Mouse (Mus musculus) midbrain, embryonic 12.5 days (tissue): ENCODE measurements around the gene Vmn2r63. TPM values are rescaled to one million over a fixed set of nuclear protein-coding genes. Genes with fewer than 3 reads are reported as not detected.
"Not testable (repeated sequence)": the region's sequence is repeated elsewhere in the genome, so short reads cannot be mapped to it uniquely, and the experiment has no call there.

ENCODE experiments used
- ATAC-seq: fragments of 200-750 bp; cut with Nextera tagmentation; 2 replicates; pipeline ENCODE4 v1.8.0; 2017; ENCODE audit warnings: low read depth, moderate TSS enrichment, moderate library complexity; ENCODE audit not compliant: low FRiP score
- H3K27ac ChIP-seq: fragments of 300-500 bp; sonication (generic); replicated peaks from 2 replicates; pipeline ENCODE4 v1.5.1; 2016; ENCODE audit warnings: mild to moderate bottlenecking
- H3K27me3 ChIP-seq: fragments of 300-500 bp; sonication (generic); 2 replicates; pipeline ENCODE4 v1.6.1; 2016; ENCODE audit warnings: mild to moderate bottlenecking
- H3K36me3 ChIP-seq: fragments of 300-500 bp; sonication (generic); 2 replicates; pipeline ENCODE4 v1.6.1; 2016
- H3K4me1 ChIP-seq: fragments of 300-500 bp; sonication (generic); 2 replicates; pipeline ENCODE4 v1.6.1; 2016
- H3K4me2 ChIP-seq: fragments of 300-500 bp; sonication (generic); replicated peaks from 2 replicates; pipeline ENCODE4 v1.6.1; 2016; ENCODE audit warnings: mild to moderate bottlenecking, moderate library complexity
- H3K4me3 ChIP-seq: fragments of 300-500 bp; sonication (generic); 2 replicates; pipeline ENCODE4 v1.5.1; 2016; ENCODE audit warnings: mild to moderate bottlenecking
- H3K9ac ChIP-seq: fragments of 300-500 bp; sonication (generic); replicated peaks from 2 replicates; pipeline ENCODE4 v1.6.1; 2016; ENCODE audit warnings: mild to moderate bottlenecking, moderate library complexity
- H3K9me3 ChIP-seq: fragments of 300-500 bp; sonication (generic); 2 replicates; pipeline ENCODE4 v1.6.1; 2016; ENCODE audit warnings: mild to moderate bottlenecking
- whole genome bisulfite sequencing: fragments of 180-500 bp; shearing (Covaris S2); methylation state at CpG from one replicate; pipeline ENCODE4 v1.1.7; 2016; 5-methylcytosine and 5-hydroxymethylcytosine counted together
- microRNA-seq: library from miRNA; unstranded; fragments of <30 nt; microRNA quantifications from one replicate; pipeline ENCODE4, GENCODE M21; 2017
- polyA plus RNA-seq: library from polyadenylated mRNA; unstranded; fragments of >200 nt; fragmentation: Nextera tagmentation; extraction: Ambion mirVana; gene quantifications from 2 replicates; pipeline ENCODE4 v1.2.1, GENCODE M21; 2016

The Vmn2r63 gene
- not detected in 2 replicates for polyA plus RNA-seq

- not testable (repeated sequence) for H3K27ac ChIP-seq, H3K27me3 ChIP-seq, H3K4me3 ChIP-seq, H3K9me3 ChIP-seq, H3K36me3 ChIP-seq, H3K4me1 ChIP-seq, ATAC-seq, H3K4me2 ChIP-seq, H3K9ac ChIP-seq
Measured at GRCm38 (mm10) chr7:42933722-42934121, at the start of gene Vmn2r63. Gene Vmn2r63, minus strand, starts transcription at chr7:42933822.

GRCm38 (mm10) chr7:42980739-42981138 is 47.1 kb upstream of the Vmn2r63 start:
- 86% methylated on average over 10 of the region's 10 CpGs for WGBS
- no peaks in the 10 kb centered on the region for H3K4me1 ChIP-seq
- H3K4me2 ChIP-seq, result no peak overlapping the region
- peaks cover 68% of the 10 kb centered on the region for H3K9me3 ChIP-seq
- no peak overlapping the region for H3K4me3 ChIP-seq
- H3K36me3 ChIP-seq, result no peaks in the 10 kb centered on the region
- H3K27ac ChIP-seq, result no peak overlapping the region
- ATAC-seq, result no peak
- no peaks in the 10 kb centered on the region for H3K27me3 ChIP-seq
- H3K9ac ChIP-seq, result no peak overlapping the region

GRCm38 (mm10) chr7:42980098-42980497 is 46.5 kb upstream of the Vmn2r63 start:
- Histone ChIP-seq H3K36me3 (no peaks in the 10 kb centered on the region), H3K9ac (no peak overlapping the region), H3K4me1 (no peaks in the 10 kb centered on the region), H3K9me3 (peaks cover 67% of the 10 kb centered on the region), H3K4me2 (no peak overlapping the region), H3K27ac (no peak overlapping the region), H3K4me3 (no peak overlapping the region), H3K27me3 (no peaks in the 10 kb centered on the region)
- 85% methylated on average over 11 of the region's 11 CpGs for WGBS
- no peak for ATAC-seq

- H3K36me3 ChIP-seq, result no peaks in the 10 kb centered on the region
- H3K4me2 ChIP-seq, result no peak overlapping the region
- peaks cover 66% of the 10 kb centered on the region for H3K9me3 ChIP-seq
- H3K4me1 ChIP-seq, result no peaks in the 10 kb centered on the region
- 72% methylated on average over 9 of the region's 9 CpGs for WGBS
- H3K27ac ChIP-seq, result no peak overlapping the region
- no peak for ATAC-seq
- no peaks in the 10 kb centered on the region for H3K27me3 ChIP-seq
- no peak overlapping the region for H3K4me3 ChIP-seq
- no peak overlapping the region for H3K9ac ChIP-seq
Measured at GRCm38 (mm10) chr7:42965246-42965645, 31.6 kb upstream of the Vmn2r63 start.

GRCm38 (mm10) chr7:42898067-42898466 is 35.6 kb downstream of the Vmn2r63 start:
- 81% methylated on average over 2 of the region's 2 CpGs for WGBS

GRCm38 (mm10) chr7:42878090-42878489 is 55.5 kb downstream of the Vmn2r63 start:
- peaks cover 21% of the 10 kb centered on the region for H3K9me3 ChIP-seq
- WGBS, result 41% methylated on average over 23 of the region's 23 CpGs
- ATAC-seq, result peak; percentile 23; the same call in 1 of the 2 replicates
- no peaks in the 10 kb centered on the region for H3K36me3 ChIP-seq
- no peak overlapping the region for H3K9ac ChIP-seq
- no peaks in the 10 kb centered on the region for H3K4me1 ChIP-seq
- H3K27ac ChIP-seq, result no peak overlapping the region
- no peak overlapping the region for H3K4me3 ChIP-seq
- H3K27me3 ChIP-seq, result no peaks in the 10 kb centered on the region
- no peak overlapping the region for H3K4me2 ChIP-seq

More at GRCm38 (mm10) chr7:42898067-42898466, 35.6 kb downstream of the Vmn2r63 start:
- H3K4me2 ChIP-seq, H3K4me1 ChIP-seq, ATAC-seq, H3K27ac ChIP-seq, H3K27me3 ChIP-seq, H3K4me3 ChIP-seq, H3K9ac ChIP-seq, H3K36me3 ChIP-seq: not testable (repeated sequence)
- peaks cover 35% of the 10 kb centered on the region for H3K9me3 ChIP-seq

- not testable (repeated sequence) for H3K9ac ChIP-seq, H3K4me1 ChIP-seq, H3K4me2 ChIP-seq, H3K4me3 ChIP-seq, H3K27me3 ChIP-seq, H3K36me3 ChIP-seq, ATAC-seq, H3K27ac ChIP-seq
- 77% methylated on average over 8 of the region's 8 CpGs for WGBS
- peaks cover 14% of the 10 kb centered on the region for H3K9me3 ChIP-seq
Measured at GRCm38 (mm10) chr7:42866801-42867458, 66.7 kb downstream of the Vmn2r63 start, which contains the start of gene Gm2381. Gene Gm2381, minus strand, starts transcription at chr7:42867234.

Small RNAs within 50 kb of the gene (microRNA-seq; reads per million reads assigned to microRNA genes)
- gene Gm23256, result not detected

Other genes with a start within 250 kb of the Vmn2r63 start
- gene Zfp975, start 241.1 kb downstream of the Vmn2r63 start, polyA plus RNA-seq, result 6.8 and 7.0 TPM in 2 replicates
- not detected in 2 replicates for gene Gm17067, start 206.8 kb downstream of the Vmn2r63 start, polyA plus RNA-seq
- gene Vmn2r62, start 140.3 kb downstream of the Vmn2r63 start, polyA plus RNA-seq, result not detected in 2 replicates
- gene Gm2381, start 66.6 kb downstream of the Vmn2r63 start, polyA plus RNA-seq, result not detected in 2 replicates
- not detected in 2 replicates for gene Gm9268, start 84.9 kb upstream of the Vmn2r63 start, polyA plus RNA-seq
- gene Zfp936, start 180.4 kb upstream of the Vmn2r63 start, polyA plus RNA-seq, result not detected in 2 replicates